In genomic region chr2:112591451-112591871, GRCm38 (mm10) we compare ENCODE assay signal across 10 mouse cellular contexts.
A peak's percentile ranks its signal among the peaks of the same experiment; 100 is the strongest.
DNase-seq lines count a peak whose midpoint lies in the region; ATAC-seq and TF ChIP-seq lines count a peak whose summit lies in the region.
"Had no signal": no experiment of that assay in that cellular context is flagged by ENCODE, and none has a peak within 500 bp of the region (broad histone marks: within the 10 kb centered on the region; RNA-seq: fewer than 3 reads in every experiment).

No protein-coding gene starts in this region.

- no peak for DNase-seq in frontal cortex, postnatal 14 days (ENCODE audit: low spot score in 2 of 2)
- peak; percentile 13 for DNase-seq in adrenal gland, adult 8-10 months
- peak; percentile 74 to 80 for DNase-seq in cerebellum, postnatal 36 days
- peak; percentile 56 to 81 for DNase-seq in layer of hippocampus, adult 18-20 months (ENCODE audit: low spot score in 2 of 2)
- DNase-seq in midbrain, postnatal 0 days (ENCODE audit: low spot score): peak; percentile 78
- no peak for DNase-seq in liver
- DNase-seq: lung, embryonic 14.5 days had no signal

- no peaks in the 10 kb centered on the region for H3K36me3 ChIP-seq in midbrain, postnatal 0 days (ENCODE audit: insufficient read depth, low read length)
- H3K36me3 ChIP-seq: heart, embryonic 15.5 days had no signal

- WGBS in midbrain, postnatal 0 days: 27% methylated on average over 6 of the region's 6 CpGs

- no peaks in the 10 kb centered on the region for H3K9me3 ChIP-seq in midbrain, postnatal 0 days (ENCODE audit: low read length)
- H3K9me3 ChIP-seq: heart, embryonic 15.5 days had no signal

- ATAC-seq in frontal cortex, adult (ENCODE audit: low TSS enrichment): peak; percentile 86
- 0 out of 2 replicates have a peak, but pooled peaks have one; percentile 42 for ATAC-seq in midbrain, postnatal 0 days (ENCODE audit: low FRiP score)
- no peak for ATAC-seq in activated CD4-positive, CD25-positive, alpha-beta regulatory T cell, adult 4 months

- no peaks in the 10 kb centered on the region for H3K4me1 ChIP-seq in midbrain, postnatal 0 days (ENCODE audit: insufficient read depth, low read length)
- H3K4me1 ChIP-seq: heart, embryonic 15.5 days had no signal

- no peak for TF ChIP-seq CTCF in midbrain, postnatal 0 days (IDR thresholded peaks at IDR 0.05)

- 0 out of 2 replicates have a peak overlapping the region, but pooled peaks have one; percentile 3 for H3K27ac ChIP-seq in midbrain, postnatal 0 days (ENCODE audit: low read depth, low read length)
- H3K27ac ChIP-seq: heart, embryonic 15.5 days had no signal

- no peak overlapping the region for H3K9ac ChIP-seq in midbrain, postnatal 0 days (replicated peaks; ENCODE audit: low read length, poor library complexity, severe bottlenecking)
- H3K9ac ChIP-seq: heart, embryonic 15.5 days; lung, embryonic 14.5 days had no signal

- H3K4me3 ChIP-seq in midbrain, postnatal 0 days (ENCODE audit: low read depth, low read length): no peak overlapping the region
- H3K4me3 ChIP-seq: heart, embryonic 15.5 days had no signal

- H3K4me2 ChIP-seq in midbrain, postnatal 0 days (ENCODE audit: low read depth, low read length, poor library complexity, severe bottlenecking): 0 out of 2 replicates have a peak overlapping the region, but pooled peaks have one; percentile 21
- H3K4me2 ChIP-seq: heart, embryonic 15.5 days; lung, embryonic 14.5 days had no signal

- H3K27me3 ChIP-seq in midbrain, postnatal 0 days (ENCODE audit: insufficient read depth, low read length): no peaks in the 10 kb centered on the region
- H3K27me3 ChIP-seq: heart, embryonic 15.5 days had no signal

Comparison
In these comparisons a context has a peak if more than half of its experiments do, and no peak if none do; other contexts are left out.
1. DNase-seq: peak in adrenal gland, adult 8-10 months (single experiment), cerebellum, postnatal 36 days (2 of 2), layer of hippocampus, adult 18-20 months (2 of 2) and midbrain, postnatal 0 days (single experiment); none in frontal cortex, postnatal 14 days (0 of 2) and liver (single experiment).